Mouse (Mus musculus): ENCODE measurements around the gene Slc41a2. TPM values are rescaled to one million over a fixed set of nuclear protein-coding genes. Genes with fewer than 3 reads are reported as not detected.

The Slc41a2 gene
- polyA plus RNA-seq, 1 experiment from 2014 or later = 14.6 TPM

GRCm38 (mm10) chr10:83343171-83343570 is 5.5 kb upstream of the Slc41a2 start:
- no peaks in the 10 kb centered on the region for H3K27me3 ChIP-seq (ENCODE audit: control insufficient read depth, insufficient read depth, low read length)

GRCm38 (mm10) chr10:83341226-83341625 is 3.5 kb upstream of the Slc41a2 start:
- WGBS = 30% methylated on average over 2 of the region's 2 CpGs
- H3K9ac ChIP-seq = no peak overlapping the region
- no peak for ATAC-seq (ENCODE audit: low FRiP score)

More at GRCm38 (mm10) chr10:83343171-83343570, 5.5 kb upstream of the Slc41a2 start:
- DNase-seq (ENCODE audit: low spot score) (no peak), ATAC-seq (ENCODE audit: low FRiP score) (no peak)
- Histone ChIP-seq H3K27ac (no peak overlapping the region), H3K4me1 (replicated peaks; ENCODE audit: control insufficient read depth, insufficient read depth, low read length) (no peaks in the 10 kb centered on the region), H3K9me3 (ENCODE audit: control insufficient read depth, low read length) (no peaks in the 10 kb centered on the region), H3K9ac (no peak overlapping the region), H3K4me3 (replicated peaks; ENCODE audit: low read length) (no peak overlapping the region), H3K36me3 (replicated peaks; ENCODE audit: control insufficient read depth, insufficient read depth) (no peaks in the 10 kb centered on the region), H3K4me2 (replicated peaks) (no peak overlapping the region)
- 86% methylated on average over 5 of the region's 5 CpGs for WGBS

GRCm38 (mm10) chr10:83337971-83338598 is 403 bp upstream of the Slc41a2 start:
- peaks cover 25% of the 10 kb centered on the region for H3K27me3 ChIP-seq (ENCODE audit: control insufficient read depth, insufficient read depth, low read length)
- 48% methylated on average over 8 of the region's 9 CpGs for WGBS
- no peaks in the 10 kb centered on the region for H3K9me3 ChIP-seq (ENCODE audit: control insufficient read depth, low read length)
- no peak for ATAC-seq (ENCODE audit: low FRiP score)
- peaks cover 5% of the 10 kb centered on the region; the same call in 1 of the 2 replicates for H3K4me1 ChIP-seq (replicated peaks; ENCODE audit: control insufficient read depth, insufficient read depth, low read length)
- no peaks in the 10 kb centered on the region for H3K36me3 ChIP-seq (replicated peaks; ENCODE audit: control insufficient read depth, insufficient read depth)
- H3K27ac ChIP-seq = peak overlapping the region; percentile 87
- H3K9ac ChIP-seq = peak overlapping the region; percentile 90
- H3K4me2 ChIP-seq (replicated peaks) = peak overlapping the region; percentile 84
- H3K4me3 ChIP-seq (replicated peaks; ENCODE audit: low read length) = peak overlapping the region; percentile 63
- DNase-seq (ENCODE audit: low spot score) = no peak

More at GRCm38 (mm10) chr10:83341226-83341625, 3.5 kb upstream of the Slc41a2 start:
- no peaks in the 10 kb centered on the region for H3K4me1 ChIP-seq (replicated peaks; ENCODE audit: control insufficient read depth, insufficient read depth, low read length)
- H3K27me3 ChIP-seq (ENCODE audit: control insufficient read depth, insufficient read depth, low read length) = 0 out of 2 replicates have a peak, but pooled peaks cover 2% of the 10 kb centered on the region
- DNase-seq (ENCODE audit: low spot score) = no peak
- no peaks in the 10 kb centered on the region for H3K36me3 ChIP-seq (replicated peaks; ENCODE audit: control insufficient read depth, insufficient read depth)
- no peak overlapping the region for H3K4me3 ChIP-seq (replicated peaks; ENCODE audit: low read length)
- H3K9me3 ChIP-seq (ENCODE audit: control insufficient read depth, low read length) = no peaks in the 10 kb centered on the region
- H3K4me2 ChIP-seq (replicated peaks) = no peak overlapping the region
- no peak overlapping the region for H3K27ac ChIP-seq

- no peak for ATAC-seq (ENCODE audit: low FRiP score)
- H3K27ac ChIP-seq = no peak overlapping the region
- H3K9me3 ChIP-seq (ENCODE audit: control insufficient read depth, low read length) = no peaks in the 10 kb centered on the region
- 25% methylated on average over 7 of the region's 7 CpGs for WGBS
- peaks cover 5% of the 10 kb centered on the region; the same call in 1 of the 2 replicates for H3K4me1 ChIP-seq (replicated peaks; ENCODE audit: control insufficient read depth, insufficient read depth, low read length)
- no peak for DNase-seq (ENCODE audit: low spot score)
- H3K4me3 ChIP-seq (replicated peaks; ENCODE audit: low read length) = peak overlapping the region; percentile 63
- peak overlapping the region; percentile 84 for H3K4me2 ChIP-seq (replicated peaks)
- H3K27me3 ChIP-seq (ENCODE audit: control insufficient read depth, insufficient read depth, low read length) = peaks cover 25% of the 10 kb centered on the region
- no peak overlapping the region; the same call in 1 of the 2 replicates for H3K9ac ChIP-seq
- H3K36me3 ChIP-seq (replicated peaks; ENCODE audit: control insufficient read depth, insufficient read depth) = no peaks in the 10 kb centered on the region
These were observed 1.3 kb downstream of the Slc41a2 start for GRCm38 (mm10) chr10:83336336-83336735.

GRCm38 (mm10) chr10:83332581-83332980 is 5.1 kb downstream of the Slc41a2 start:
- H3K4me2 ChIP-seq (replicated peaks) = no peak overlapping the region
- no peak for ATAC-seq (ENCODE audit: low FRiP score)
- H3K36me3 ChIP-seq (replicated peaks; ENCODE audit: control insufficient read depth, insufficient read depth) = no peaks in the 10 kb centered on the region
- no peak for DNase-seq (ENCODE audit: low spot score)
- WGBS = 86% methylated on average over 11 of the region's 11 CpGs
- H3K9me3 ChIP-seq (ENCODE audit: control insufficient read depth, low read length) = no peaks in the 10 kb centered on the region
- H3K27me3 ChIP-seq (ENCODE audit: control insufficient read depth, insufficient read depth, low read length) = peaks cover 25% of the 10 kb centered on the region
- no peak overlapping the region for H3K27ac ChIP-seq
- H3K4me3 ChIP-seq (replicated peaks; ENCODE audit: low read length) = no peak overlapping the region
- no peak overlapping the region for H3K9ac ChIP-seq
- H3K4me1 ChIP-seq (replicated peaks; ENCODE audit: control insufficient read depth, insufficient read depth, low read length) = peaks cover 5% of the 10 kb centered on the region; the same call in 1 of the 2 replicates

GRCm38 (mm10) chr10:83331811-83332210 is 5.9 kb downstream of the Slc41a2 start:
- no peak overlapping the region for H3K27ac ChIP-seq
- no peaks in the 10 kb centered on the region for H3K9me3 ChIP-seq (ENCODE audit: control insufficient read depth, low read length)
- H3K4me3 ChIP-seq (replicated peaks; ENCODE audit: low read length) = no peak overlapping the region
- WGBS = 94% methylated on average over 5 of the region's 5 CpGs
- H3K4me2 ChIP-seq (replicated peaks) = no peak overlapping the region
- DNase-seq (ENCODE audit: low spot score) (no peak), ATAC-seq (ENCODE audit: low FRiP score) (no peak)
- no peak overlapping the region for H3K9ac ChIP-seq
- no peaks in the 10 kb centered on the region for H3K36me3 ChIP-seq (replicated peaks; ENCODE audit: control insufficient read depth, insufficient read depth)
- peaks cover 5% of the 10 kb centered on the region; the same call in 1 of the 2 replicates for H3K4me1 ChIP-seq (replicated peaks; ENCODE audit: control insufficient read depth, insufficient read depth, low read length)
- peaks cover 25% of the 10 kb centered on the region for H3K27me3 ChIP-seq (ENCODE audit: control insufficient read depth, insufficient read depth, low read length)

- no peak for ATAC-seq (ENCODE audit: low FRiP score)
These were observed 7.3 kb downstream of the Slc41a2 start for GRCm38 (mm10) chr10:83330336-83330735.

GRCm38 (mm10) chr10:83328791-83329190 is 8.9 kb downstream of the Slc41a2 start:
- H3K27me3 ChIP-seq (ENCODE audit: control insufficient read depth, insufficient read depth, low read length) = no peaks in the 10 kb centered on the region
- H3K36me3 ChIP-seq (replicated peaks; ENCODE audit: control insufficient read depth, insufficient read depth) = no peaks in the 10 kb centered on the region
- no peak overlapping the region for H3K27ac ChIP-seq
- no peak overlapping the region for H3K9ac ChIP-seq
- no peak overlapping the region for H3K4me3 ChIP-seq (replicated peaks; ENCODE audit: low read length)
- WGBS = 73% methylated on average over 5 of the region's 5 CpGs
- no peak for ATAC-seq (ENCODE audit: low FRiP score)
- H3K4me2 ChIP-seq (replicated peaks) = no peak overlapping the region
- no peak for DNase-seq (ENCODE audit: low spot score)
- H3K4me1 ChIP-seq (replicated peaks; ENCODE audit: control insufficient read depth, insufficient read depth, low read length) = no peaks in the 10 kb centered on the region
- no peaks in the 10 kb centered on the region for H3K9me3 ChIP-seq (ENCODE audit: control insufficient read depth, low read length)

More at GRCm38 (mm10) chr10:83330336-83330735, 7.3 kb downstream of the Slc41a2 start:
- no peak for DNase-seq (ENCODE audit: low spot score)
- 72% methylated on average over 6 of the region's 6 CpGs for WGBS
- Histone ChIP-seq H3K4me2 (replicated peaks) (no peak overlapping the region), H3K36me3 (replicated peaks; ENCODE audit: control insufficient read depth, insufficient read depth) (no peaks in the 10 kb centered on the region), H3K27ac (no peak overlapping the region), H3K27me3 (ENCODE audit: control insufficient read depth, insufficient read depth, low read length) (peaks cover 14% of the 10 kb centered on the region), H3K4me1 (replicated peaks; ENCODE audit: control insufficient read depth, insufficient read depth, low read length) (no peaks in the 10 kb centered on the region), H3K9ac (no peak overlapping the region), H3K9me3 (ENCODE audit: control insufficient read depth, low read length) (no peaks in the 10 kb centered on the region), H3K4me3 (replicated peaks; ENCODE audit: low read length) (no peak overlapping the region)

- no peaks in the 10 kb centered on the region for H3K27me3 ChIP-seq (ENCODE audit: control insufficient read depth, insufficient read depth, low read length)
- no peaks in the 10 kb centered on the region for H3K4me1 ChIP-seq (replicated peaks; ENCODE audit: control insufficient read depth, insufficient read depth, low read length)
- H3K9me3 ChIP-seq (ENCODE audit: control insufficient read depth, low read length) = no peaks in the 10 kb centered on the region
- H3K4me2 ChIP-seq (replicated peaks) = no peak overlapping the region
- H3K4me3 ChIP-seq (replicated peaks; ENCODE audit: low read length) = no peak overlapping the region
- ATAC-seq (ENCODE audit: low FRiP score) = no peak
- no peak for DNase-seq (ENCODE audit: low spot score)
- 94% methylated on average over 14 of the region's 14 CpGs for WGBS
- H3K27ac ChIP-seq = no peak overlapping the region
- no peak overlapping the region for H3K9ac ChIP-seq
- no peaks in the 10 kb centered on the region for H3K36me3 ChIP-seq (replicated peaks; ENCODE audit: control insufficient read depth, insufficient read depth)
These were observed 10.9 kb downstream of the Slc41a2 start for GRCm38 (mm10) chr10:83326648-83327285.

Measured in hindbrain, embryonic 14.5 days (tissue).